Mouse (Mus musculus): ENCODE results near the gene Rab3c.

DNA sequence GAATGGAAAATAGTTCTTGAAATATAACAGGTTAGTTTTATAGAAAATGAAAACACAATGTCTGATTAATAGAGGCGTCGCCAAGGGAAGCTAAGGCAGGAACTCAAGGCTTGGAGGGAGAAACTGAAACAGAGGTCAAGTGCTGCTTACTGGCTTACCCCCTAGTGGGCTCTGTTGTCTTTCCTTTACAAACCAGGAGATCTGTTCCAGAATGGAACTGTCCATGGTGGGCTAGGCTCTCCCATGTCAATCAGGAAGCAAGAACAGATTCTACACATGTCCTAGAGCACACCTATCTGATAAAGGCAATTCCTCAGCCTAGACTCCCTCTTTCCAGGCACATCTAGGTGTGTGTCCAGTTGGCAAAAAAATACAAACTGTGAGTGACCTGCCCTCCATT lies 32.3 kb downstream of the Rab3c start:
- TF ChIP-seq POLR2A (IDR thresholded peaks at IDR 0.05; ENCODE audit: borderline replicate concordance, extremely low read depth, low read depth, low read length) (no peak), CTCF (IDR thresholded peaks at IDR 0.05; ENCODE audit: insufficient read depth, low read length) (no peak)
